Mouse (Mus musculus): ENCODE results near the gene Npy1r. TPM values are rescaled to one million over a fixed set of nuclear protein-coding genes. Genes with fewer than 3 reads are reported as not detected.

The Npy1r gene
- polyA plus RNA-seq (2015; fragmentation: Nextera tagmentation; extraction: Ambion mirVana): 9.3 and 10.8 TPM in 2 replicates

GRCm38 (mm10) chr8:66696970-66697843, at the start of gene Npy1r:
Npy1r (plus strand) TSS chr8:66697192.
- Histone ChIP-seq H3K4me2 (ENCODE audit: low read length) (peak within 1 kb of the TSS; percentile 60), H3K9me3 (ENCODE audit: control insufficient read depth, low read length) (no peaks in the 10 kb centered on the region), H3K27ac (ENCODE audit: low read length) (no peak within 1 kb of the TSS), H3K27me3 (replicated peaks; ENCODE audit: control insufficient read depth, insufficient read depth, low read length) (peaks cover 8% of the 10 kb centered on the region), H3K4me1 (replicated peaks; ENCODE audit: control insufficient read depth, insufficient read depth, low read length) (peaks cover 8% of the 10 kb centered on the region), H3K9ac (replicated peaks; ENCODE audit: low read depth, low read length) (peak within 1 kb of the TSS; percentile 38), H3K4me3 (replicated peaks; ENCODE audit: low read length) (peak within 1 kb of the TSS; percentile 49), H3K36me3 (ENCODE audit: control insufficient read depth, insufficient read depth) (no peaks in the 10 kb centered on the region)
- peak; percentile 85 for ATAC-seq
- under 1% methylated on average over 30 of the region's 30 CpGs for WGBS

GRCm38 (mm10) chr8:66681261-66681660, 15.7 kb upstream of the Npy1r start:
- no peaks in the 10 kb centered on the region for H3K36me3 ChIP-seq (ENCODE audit: control insufficient read depth, insufficient read depth)
- H3K9ac ChIP-seq (replicated peaks; ENCODE audit: low read depth, low read length): no peak overlapping the region
- no peak overlapping the region for H3K4me3 ChIP-seq (replicated peaks; ENCODE audit: low read length)
- no peaks in the 10 kb centered on the region for H3K9me3 ChIP-seq (ENCODE audit: control insufficient read depth, low read length)
- 86% methylated on average over 2 of the region's 2 CpGs for WGBS
- H3K27me3 ChIP-seq (replicated peaks; ENCODE audit: control insufficient read depth, insufficient read depth, low read length): no peaks in the 10 kb centered on the region
- H3K27ac ChIP-seq (ENCODE audit: low read length): no peak overlapping the region
- H3K4me2 ChIP-seq (ENCODE audit: low read length): no peak overlapping the region
- no peaks in the 10 kb centered on the region for H3K4me1 ChIP-seq (replicated peaks; ENCODE audit: control insufficient read depth, insufficient read depth, low read length)
- ATAC-seq: no peak

GRCm38 (mm10) chr8:66687511-66688329, 9.3 kb upstream of the Npy1r start, which contains the start of gene Npy5r:
Npy5r (minus strand) TSS chr8:66688128.
- Histone ChIP-seq H3K27ac (ENCODE audit: low read length) (no peak within 1 kb of the TSS), H3K9me3 (ENCODE audit: control insufficient read depth, low read length) (no peaks in the 10 kb centered on the region), H3K4me2 (ENCODE audit: low read length) (peak within 1 kb of the TSS; percentile 99), H3K4me3 (replicated peaks; ENCODE audit: low read length) (peak within 1 kb of the TSS; percentile 71), H3K9ac (replicated peaks; ENCODE audit: low read depth, low read length) (peak within 1 kb of the TSS; percentile 89), H3K36me3 (ENCODE audit: control insufficient read depth, insufficient read depth) (no peaks in the 10 kb centered on the region), H3K27me3 (replicated peaks; ENCODE audit: control insufficient read depth, insufficient read depth, low read length) (0 out of 2 replicates have a peak, but pooled peaks cover 4% of the 10 kb centered on the region), H3K4me1 (replicated peaks; ENCODE audit: control insufficient read depth, insufficient read depth, low read length) (peaks cover 7% of the 10 kb centered on the region)
- peak; percentile 85 for ATAC-seq
- WGBS: 1% methylated on average over 43 of the region's 43 CpGs

GRCm38 (mm10) chr8:66688395-66688794, 8.6 kb upstream of the Npy1r start:
- Histone ChIP-seq H3K36me3 (ENCODE audit: control insufficient read depth, insufficient read depth) (no peaks in the 10 kb centered on the region), H3K9me3 (ENCODE audit: control insufficient read depth, low read length) (no peaks in the 10 kb centered on the region), H3K4me3 (replicated peaks; ENCODE audit: low read length) (peak overlapping the region; percentile 71), H3K9ac (replicated peaks; ENCODE audit: low read depth, low read length) (no peak overlapping the region), H3K27me3 (replicated peaks; ENCODE audit: control insufficient read depth, insufficient read depth, low read length) (0 out of 2 replicates have a peak, but pooled peaks cover 4% of the 10 kb centered on the region), H3K4me2 (ENCODE audit: low read length) (peak overlapping the region; percentile 99), H3K27ac (ENCODE audit: low read length) (no peak overlapping the region), H3K4me1 (replicated peaks; ENCODE audit: control insufficient read depth, insufficient read depth, low read length) (peaks cover 7% of the 10 kb centered on the region)
- 41% methylated on average over 6 of the region's 6 CpGs for WGBS
- ATAC-seq: no peak

- Histone ChIP-seq H3K4me2 (ENCODE audit: low read length) (no peak overlapping the region), H3K36me3 (ENCODE audit: control insufficient read depth, insufficient read depth) (no peaks in the 10 kb centered on the region), H3K4me1 (replicated peaks; ENCODE audit: control insufficient read depth, insufficient read depth, low read length) (peaks cover 7% of the 10 kb centered on the region), H3K9ac (replicated peaks; ENCODE audit: low read depth, low read length) (no peak overlapping the region), H3K27ac (ENCODE audit: low read length) (no peak overlapping the region), H3K27me3 (replicated peaks; ENCODE audit: control insufficient read depth, insufficient read depth, low read length) (0 out of 2 replicates have a peak, but pooled peaks cover 4% of the 10 kb centered on the region), H3K4me3 (replicated peaks; ENCODE audit: low read length) (no peak overlapping the region), H3K9me3 (ENCODE audit: control insufficient read depth, low read length) (no peaks in the 10 kb centered on the region)
- no peak for ATAC-seq
- 53% methylated on average over 4 of the region's 4 CpGs for WGBS
Measured at GRCm38 (mm10) chr8:66688799-66689198, 8.2 kb upstream of the Npy1r start.

GRCm38 (mm10) chr8:66690402-66690801, 6.6 kb upstream of the Npy1r start:
- H3K9me3 ChIP-seq (ENCODE audit: control insufficient read depth, low read length): no peaks in the 10 kb centered on the region
- H3K27me3 ChIP-seq (replicated peaks; ENCODE audit: control insufficient read depth, insufficient read depth, low read length): 0 out of 2 replicates have a peak, but pooled peaks cover 4% of the 10 kb centered on the region
- 79% methylated on average over 5 of the region's 5 CpGs for WGBS
- H3K36me3 ChIP-seq (ENCODE audit: control insufficient read depth, insufficient read depth): no peaks in the 10 kb centered on the region
- H3K4me1 ChIP-seq (replicated peaks; ENCODE audit: control insufficient read depth, insufficient read depth, low read length): peaks cover 7% of the 10 kb centered on the region
- H3K9ac ChIP-seq (replicated peaks; ENCODE audit: low read depth, low read length): no peak overlapping the region
- H3K4me2 ChIP-seq (ENCODE audit: low read length): no peak overlapping the region
- H3K4me3 ChIP-seq (replicated peaks; ENCODE audit: low read length): no peak overlapping the region
- ATAC-seq: no peak
- no peak overlapping the region for H3K27ac ChIP-seq (ENCODE audit: low read length)

DNA sequence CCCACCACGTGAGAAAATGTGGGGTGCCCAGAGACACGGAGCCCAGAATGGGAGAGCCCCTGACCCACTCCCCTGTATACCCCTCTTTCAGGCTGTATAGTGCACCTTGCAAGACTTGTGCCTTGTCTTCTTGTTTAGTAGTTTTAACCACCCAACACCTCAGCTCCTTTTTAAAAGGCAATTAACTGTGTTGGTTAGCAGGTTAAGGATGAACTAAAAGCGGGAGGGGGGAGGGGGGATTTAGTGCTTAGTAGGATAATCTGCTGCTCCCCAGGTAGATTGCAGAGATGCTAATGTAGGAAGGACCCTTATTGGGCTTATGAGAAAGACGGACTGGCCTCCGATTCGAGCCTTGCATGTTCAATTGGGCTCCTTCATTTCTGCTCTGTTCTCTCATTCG, 1.0 kb downstream of the Npy1r start:
- no peaks in the 10 kb centered on the region for H3K9me3 ChIP-seq (ENCODE audit: control insufficient read depth, low read length)
- H3K4me2 ChIP-seq (ENCODE audit: low read length): peak overlapping the region; percentile 60
- 2% methylated on average over 7 of the region's 7 CpGs for WGBS
- no peak for ATAC-seq
- peaks cover 8% of the 10 kb centered on the region for H3K4me1 ChIP-seq (replicated peaks; ENCODE audit: control insufficient read depth, insufficient read depth, low read length)
- peak overlapping the region; percentile 49 for H3K4me3 ChIP-seq (replicated peaks; ENCODE audit: low read length)
- H3K36me3 ChIP-seq (ENCODE audit: control insufficient read depth, insufficient read depth): no peaks in the 10 kb centered on the region
- H3K27ac ChIP-seq (ENCODE audit: low read length): no peak overlapping the region
- 0 out of 2 replicates have a peak overlapping the region, but pooled peaks have one; percentile 35 for H3K9ac ChIP-seq (replicated peaks; ENCODE audit: low read depth, low read length)
- peaks cover 8% of the 10 kb centered on the region for H3K27me3 ChIP-seq (replicated peaks; ENCODE audit: control insufficient read depth, insufficient read depth, low read length)

GRCm38 (mm10) chr8:66698782-66699181, 1.8 kb downstream of the Npy1r start:
- Histone ChIP-seq H3K27ac (ENCODE audit: low read length) (no peak overlapping the region), H3K4me2 (ENCODE audit: low read length) (peak overlapping the region; percentile 60), H3K4me3 (replicated peaks; ENCODE audit: low read length) (peak overlapping the region; percentile 49), H3K27me3 (replicated peaks; ENCODE audit: control insufficient read depth, insufficient read depth, low read length) (peaks cover 8% of the 10 kb centered on the region), H3K9me3 (ENCODE audit: control insufficient read depth, low read length) (no peaks in the 10 kb centered on the region), H3K36me3 (ENCODE audit: control insufficient read depth, insufficient read depth) (no peaks in the 10 kb centered on the region), H3K9ac (replicated peaks; ENCODE audit: low read depth, low read length) (no peak overlapping the region), H3K4me1 (replicated peaks; ENCODE audit: control insufficient read depth, insufficient read depth, low read length) (peaks cover 8% of the 10 kb centered on the region)
- ATAC-seq: no peak
- WGBS: 68% methylated on average over 7 of the region's 7 CpGs
